In genomic region chr14:27075909-27076521, GRCm38 (mm10) we compare ENCODE assay signal across 11 mouse cellular contexts. TPM values are rescaled to one million over a fixed set of nuclear protein-coding genes. Genes with fewer than 3 reads are reported as not detected.
DNase-seq lines count a peak whose midpoint lies in the region; ATAC-seq and TF ChIP-seq lines count a peak whose summit lies in the region.
"Had no signal": no experiment of that assay in that cellular context is flagged by ENCODE, and none has a peak within 500 bp of the region (broad histone marks: within the 10 kb centered on the region; RNA-seq: fewer than 3 reads in every experiment).

No protein-coding gene starts in this region.

- H3K4me2 ChIP-seq in lung, embryonic 14.5 days: no peak overlapping the region
- H3K4me2 ChIP-seq in heart, embryonic 15.5 days: no peak overlapping the region

- H3K27me3 ChIP-seq in lung, embryonic 14.5 days (ENCODE audit: insufficient read depth, low read length): no peaks in the 10 kb centered on the region
- no peaks in the 10 kb centered on the region for H3K27me3 ChIP-seq in heart, embryonic 15.5 days
- H3K27me3 ChIP-seq: Patski had no signal

- intact Hi-C loops in gastrocnemius, adult 2 months (cut with DNase I): no loop called here
- intact Hi-C loops in gastrocnemius, postnatal 36 days (cut with DNase I): no loop called here

- ATAC-seq in lung, embryonic 14.5 days (ENCODE audit: insufficient read depth): no peak
- ATAC-seq in heart, embryonic 15.5 days (replicated peaks; ENCODE audit: insufficient number of reproducible peaks, insufficient read depth, low FRiP score, low read depth): no peak
- ATAC-seq: Patski had no signal

- peak overlapping the region; percentile 50 for H3K27ac ChIP-seq in gastrocnemius, adult 2 months
- peak overlapping the region; percentile 46; the same call in 1 of the 2 replicates for H3K27ac ChIP-seq in lung, embryonic 14.5 days (ENCODE audit: low read depth)
- peak overlapping the region; percentile 76 for H3K27ac ChIP-seq in heart, embryonic 15.5 days

- H3K9me3 ChIP-seq in lung, embryonic 14.5 days (ENCODE audit: low read depth, low read length): no peaks in the 10 kb centered on the region
- H3K9me3 ChIP-seq in heart, embryonic 15.5 days (replicated peaks): no peaks in the 10 kb centered on the region

- peaks cover 26% of the 10 kb centered on the region for H3K4me1 ChIP-seq in lung, embryonic 14.5 days (ENCODE audit: insufficient read depth)
- peaks cover 59% of the 10 kb centered on the region for H3K4me1 ChIP-seq in heart, embryonic 15.5 days (replicated peaks)

- H3K36me3 ChIP-seq in lung, embryonic 14.5 days (ENCODE audit: insufficient read depth): no peaks in the 10 kb centered on the region
- no peaks in the 10 kb centered on the region for H3K36me3 ChIP-seq in heart, embryonic 15.5 days

- no peak overlapping the region for H3K9ac ChIP-seq in lung, embryonic 14.5 days
- no peak overlapping the region for H3K9ac ChIP-seq in heart, embryonic 15.5 days

- 50% methylated on average over 8 of the region's 8 CpGs for WGBS in lung, embryonic 14.5 days
- WGBS in heart, embryonic 15.5 days: 55% methylated on average over 8 of the region's 8 CpGs

- no peak for DNase-seq in gastrocnemius, adult 2 months
- no peak for DNase-seq in gastrocnemius, postnatal 36 days
- DNase-seq in lung, embryonic 14.5 days: no peak
- DNase-seq in lung, postnatal 25 days (ENCODE audit: low spot score): no peak
- DNase-seq in retina, postnatal 1 day: peak; percentile 66
- DNase-seq in gastrocnemius, adult 8-10 months (ENCODE audit: low spot score in 2 of 2): no peak
- DNase-seq in kidney, adult 8-10 months: no peak
- DNase-seq: B cell, adult 2 months; lung, adult 2 months had no signal

- H3K4me3 ChIP-seq in gastrocnemius, adult 2 months: no peak overlapping the region
- H3K4me3 ChIP-seq in lung, embryonic 14.5 days (ENCODE audit: low read depth, low read length): no peak overlapping the region
- H3K4me3 ChIP-seq in heart, embryonic 15.5 days: no peak overlapping the region

- TF ChIP-seq CTCF in gastrocnemius, adult 2 months (IDR thresholded peaks at IDR 0.05): no peak
- no peak for TF ChIP-seq CTCF in lung, embryonic 14.5 days (IDR thresholded peaks at IDR 0.05; ENCODE audit: low read depth)

RNA-seq across cellular contexts. Expression of gene Il17rd, which starts 37.3 kb away (rescaled TPM):
- total RNA-seq in gastrocnemius, adult 2 months (2021): 1 to 10 TPM; 2.1 to 3.0 TPM
- total RNA-seq in gastrocnemius, postnatal 36 days (2021): 1 to 10 TPM; 2.5 TPM
- polyA plus RNA-seq in lung, embryonic 14.5 days (2014; fragmentation: Nextera tagmentation; extraction: Ambion mirVana): 2.7 and 3.9 TPM in 2 replicates
- polyA plus RNA-seq in heart, embryonic 15.5 days (2015; fragmentation: Nextera tagmentation; extraction: Ambion mirVana): 1.1 and 1.2 TPM in 2 replicates
- total RNA-seq in gastrocnemius, adult 8-10 months (2022): 1 to 10 TPM; 1.5 to 2.4 (median 1.6) TPM

RNA-seq across cellular contexts. Expression of gene Arhgef3, which starts 38.7 kb away (rescaled TPM):
- total RNA-seq in gastrocnemius, adult 2 months (2021): 10 to 100 TPM in 1 of 2 experiments, 1 to 10 TPM in 1; 8.5 to 20.0 TPM
- total RNA-seq in gastrocnemius, postnatal 36 days (2021): 10 to 100 TPM in 1 of 2 experiments, 1 to 10 TPM in 1; 8.7 to 10.1 TPM
- polyA plus RNA-seq in lung, embryonic 14.5 days (2014; fragmentation: Nextera tagmentation; extraction: Ambion mirVana): 8.0 and 9.0 TPM in 2 replicates
- 14.7 and 15.4 TPM in 2 replicates for polyA plus RNA-seq in heart, embryonic 15.5 days (2015; fragmentation: Nextera tagmentation; extraction: Ambion mirVana)
- 10 to 100 TPM in 3 of 4 experiments, 1 to 10 TPM in 1; 9.4 to 30.0 (median 18.7) TPM for total RNA-seq in gastrocnemius, adult 8-10 months (2022)
